Mouse (Mus musculus) frontal cortex, postnatal 10 days (tissue): ENCODE measurements around the gene Slc16a13.
"Not testable (repeated sequence)": the region's sequence is repeated elsewhere in the genome, so short reads cannot be mapped to it uniquely, and the experiment has no call there.

Experiments
- DNase-seq, 2 experiments: peaks; one replicate each; pipeline ENCODE4 v3.0.0; 2022; ENCODE audit warnings: low spot score in 2 of 2, mixed read lengths in 1 of 2

The Slc16a13 gene

DNA sequence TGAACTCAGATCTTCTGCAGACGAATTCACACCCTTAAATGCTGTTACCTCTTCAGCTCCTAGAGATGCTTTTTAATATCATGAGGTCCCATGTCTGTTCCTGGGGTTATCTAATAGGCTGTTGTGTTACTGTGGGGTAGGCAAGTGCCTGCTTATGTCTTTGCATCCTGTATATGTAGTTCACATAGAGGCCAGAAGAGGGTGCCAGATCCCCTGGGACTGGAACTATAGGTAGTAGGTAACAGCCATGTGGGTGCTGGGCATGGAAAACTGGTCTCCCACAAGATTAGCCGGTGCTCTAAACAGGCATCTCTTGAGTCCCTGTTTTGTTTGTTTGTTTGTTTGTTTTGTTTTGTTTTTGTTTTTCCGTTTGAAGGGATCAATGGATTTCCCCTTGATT lies 49.0 kb downstream of the Slc16a13 start:
- no peak for DNase-seq

DNA sequence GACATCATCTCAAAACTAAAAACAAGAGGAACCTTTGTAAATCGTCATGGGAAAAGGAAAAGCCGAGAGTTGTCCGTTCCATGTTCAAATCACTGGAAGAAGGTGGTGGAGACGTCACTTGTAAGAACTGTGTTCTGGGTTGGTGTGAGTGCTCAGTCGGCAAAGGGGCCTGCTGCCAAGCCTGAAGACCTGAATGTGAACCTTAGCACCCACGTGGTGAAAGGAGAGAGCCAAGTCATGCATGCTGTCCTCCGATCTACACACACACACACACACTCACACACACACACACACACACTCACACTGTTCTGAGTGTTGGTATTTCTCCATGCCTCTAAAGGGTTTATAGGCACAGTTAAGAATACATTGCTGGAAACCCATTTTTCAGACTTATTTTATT lies 49.7 kb downstream of the Slc16a13 start:
- DNase-seq, result no peak

DNA sequence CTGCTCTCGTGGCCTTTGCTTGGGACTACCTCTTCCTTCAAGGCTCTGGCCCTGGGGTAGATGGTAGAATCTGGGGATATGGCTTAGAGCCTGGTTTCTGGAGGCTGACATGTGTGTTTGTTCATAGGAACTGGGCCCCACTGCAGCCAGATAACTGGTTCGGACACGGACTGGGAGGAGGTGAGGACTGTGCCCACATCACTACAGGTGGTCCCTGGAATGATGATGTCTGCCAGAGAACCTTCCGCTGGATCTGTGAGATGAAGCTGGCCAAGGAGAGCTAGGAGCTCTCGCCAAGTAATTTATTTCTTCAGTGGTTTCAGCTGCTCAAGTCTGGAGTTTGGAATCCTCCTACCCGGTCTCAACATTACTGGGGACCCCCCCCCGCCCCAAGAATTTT lies 50.6 kb downstream of the Slc16a13 start:
- DNase-seq, result no peak

DNA sequence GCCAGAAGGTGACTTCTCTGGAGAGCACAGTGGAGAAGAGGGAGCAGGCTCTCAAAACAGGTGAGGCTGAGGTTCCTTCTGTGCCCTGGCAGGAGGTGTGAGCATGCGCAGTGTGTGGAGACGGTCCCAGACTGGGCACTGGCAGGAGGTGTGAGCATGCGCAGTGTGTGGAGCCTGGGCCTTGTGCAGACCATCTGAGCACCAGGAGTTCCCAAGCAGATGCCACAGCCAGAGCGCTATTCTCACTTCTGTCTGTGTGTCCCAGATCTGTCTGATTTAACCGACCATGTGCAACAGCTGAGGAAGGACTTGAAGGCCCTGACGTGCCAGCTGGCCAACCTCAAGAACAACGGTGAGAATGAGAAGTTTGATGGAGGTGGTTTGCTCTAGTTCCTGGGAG lies 51.4 kb downstream of the Slc16a13 start:
- DNase-seq, result not testable (repeated sequence)

DNA sequence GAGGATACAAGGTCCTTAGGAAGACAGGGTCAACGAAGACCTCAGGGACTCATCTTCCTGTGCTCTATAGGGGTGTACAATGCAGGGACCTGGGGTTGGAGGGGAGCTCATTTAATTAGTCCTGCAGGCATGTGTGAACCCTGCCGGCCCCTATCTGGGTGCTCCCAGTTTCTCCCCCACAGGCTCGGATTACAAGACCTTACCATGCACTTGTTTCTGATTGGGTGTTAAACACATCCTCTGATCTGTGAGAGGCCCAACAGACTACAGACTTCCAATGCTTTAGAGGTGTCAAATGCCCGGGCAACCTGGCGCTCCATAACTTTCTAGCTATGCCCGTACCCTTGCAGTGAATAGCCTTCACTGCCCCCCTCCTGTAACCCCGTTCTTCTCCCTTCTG lies 52.7 kb downstream of the Slc16a13 start:
- no peak for DNase-seq
